Mouse (Mus musculus): ENCODE measurements around the gene Per3. TPM values are rescaled to one million over a fixed set of nuclear protein-coding genes. Genes with fewer than 3 reads are reported as not detected.
A peak's percentile ranks its signal among the peaks of the same experiment; 100 is the strongest.
"Not testable (repeated sequence)": the region's sequence is repeated elsewhere in the genome, so short reads cannot be mapped to it uniquely, and the experiment has no call there.

Gene Per3
- polyA plus RNA-seq, 1 experiment from 2014 or later: 4.1 TPM

DNA sequence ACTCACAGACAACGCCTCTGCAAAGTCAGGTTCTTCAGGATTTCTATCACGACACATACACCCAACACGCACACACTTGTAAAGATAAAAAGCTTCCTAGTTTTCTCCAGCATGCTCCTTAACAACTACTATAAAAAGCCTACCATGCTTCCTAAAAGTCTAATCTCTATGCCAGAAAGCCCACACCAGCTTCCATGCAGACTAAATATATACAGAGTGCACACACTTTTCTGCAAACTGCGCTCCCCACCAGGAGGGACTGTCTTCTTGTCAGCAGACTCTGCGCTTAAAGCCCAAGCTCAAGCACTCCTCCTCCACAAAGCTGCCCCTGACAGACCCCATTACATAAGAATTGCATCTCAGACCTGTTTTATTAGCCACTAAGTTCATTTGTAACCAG is 3.0 kb downstream of the Per3 start:
- H3K4me3 ChIP-seq (replicated peaks; ENCODE audit: low read length): no peak overlapping the region
- no peak overlapping the region for H3K27ac ChIP-seq (ENCODE audit: low read length)
- H3K27me3 ChIP-seq (replicated peaks; ENCODE audit: control insufficient read depth, insufficient read depth, low read length): peaks cover 7% of the 10 kb centered on the region
- H3K9me3 ChIP-seq (ENCODE audit: control insufficient read depth, low read length): no peaks in the 10 kb centered on the region
- peaks cover 12% of the 10 kb centered on the region for H3K4me1 ChIP-seq (replicated peaks; ENCODE audit: control insufficient read depth, insufficient read depth, low read length)
- H3K36me3 ChIP-seq (ENCODE audit: control insufficient read depth, insufficient read depth): no peaks in the 10 kb centered on the region; the same call in 1 of the 2 replicates
- no peak for ATAC-seq
- 81% methylated on average over 5 of the region's 5 CpGs for WGBS
- no peak overlapping the region for H3K9ac ChIP-seq (replicated peaks; ENCODE audit: low read depth, low read length)
- no peak overlapping the region for H3K4me2 ChIP-seq (ENCODE audit: low read length)

DNA sequence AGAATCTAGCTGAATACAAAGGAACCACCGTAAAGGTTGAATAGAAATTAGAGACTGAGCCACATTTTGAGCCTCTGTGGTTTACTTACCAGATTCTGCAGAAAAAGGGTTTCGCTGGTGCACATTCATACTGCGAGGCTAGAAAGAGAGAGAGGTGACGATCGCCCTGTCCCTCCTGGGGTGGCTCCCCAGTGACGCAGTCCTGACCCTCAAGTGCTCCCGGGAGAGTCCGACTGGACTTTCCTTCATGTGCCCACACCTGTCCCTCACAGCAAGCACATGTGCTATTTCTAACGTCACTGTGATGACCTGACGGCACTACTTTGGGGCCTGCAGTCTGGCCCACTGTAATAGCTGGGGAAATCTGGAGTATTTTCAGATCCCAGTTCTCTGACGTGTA is 6.7 kb downstream of the Per3 start:
- 90% methylated on average over 11 of the region's 11 CpGs for WGBS

GRCm38 (mm10) chr4:151036521-151036920 is 7.9 kb downstream of the Per3 start:
- 87% methylated on average over 7 of the region's 7 CpGs for WGBS
- no peaks in the 10 kb centered on the region for H3K36me3 ChIP-seq (ENCODE audit: control insufficient read depth, insufficient read depth)
- no peak overlapping the region for H3K27ac ChIP-seq (ENCODE audit: low read length)
- H3K4me1 ChIP-seq (replicated peaks; ENCODE audit: control insufficient read depth, insufficient read depth, low read length): no peaks in the 10 kb centered on the region
- no peak overlapping the region for H3K4me3 ChIP-seq (replicated peaks; ENCODE audit: low read length)
- H3K4me2 ChIP-seq (ENCODE audit: low read length): no peak overlapping the region
- no peaks in the 10 kb centered on the region for H3K9me3 ChIP-seq (ENCODE audit: control insufficient read depth, low read length)
- H3K9ac ChIP-seq (replicated peaks; ENCODE audit: low read depth, low read length): no peak overlapping the region
- ATAC-seq: no peak
- no peaks in the 10 kb centered on the region for H3K27me3 ChIP-seq (replicated peaks; ENCODE audit: control insufficient read depth, insufficient read depth, low read length)

More for the DNA sequence above, 6.7 kb downstream of the Per3 start:
- Histone ChIP-seq H3K4me3 (replicated peaks; ENCODE audit: low read length) (no peak overlapping the region), H3K4me1 (replicated peaks; ENCODE audit: control insufficient read depth, insufficient read depth, low read length) (no peaks in the 10 kb centered on the region), H3K4me2 (ENCODE audit: low read length) (no peak overlapping the region), H3K27ac (ENCODE audit: low read length) (no peak overlapping the region), H3K27me3 (replicated peaks; ENCODE audit: control insufficient read depth, insufficient read depth, low read length) (no peaks in the 10 kb centered on the region), H3K36me3 (ENCODE audit: control insufficient read depth, insufficient read depth) (no peaks in the 10 kb centered on the region), H3K9ac (replicated peaks; ENCODE audit: low read depth, low read length) (no peak overlapping the region), H3K9me3 (ENCODE audit: control insufficient read depth, low read length) (no peaks in the 10 kb centered on the region)
- no peak for ATAC-seq

DNA sequence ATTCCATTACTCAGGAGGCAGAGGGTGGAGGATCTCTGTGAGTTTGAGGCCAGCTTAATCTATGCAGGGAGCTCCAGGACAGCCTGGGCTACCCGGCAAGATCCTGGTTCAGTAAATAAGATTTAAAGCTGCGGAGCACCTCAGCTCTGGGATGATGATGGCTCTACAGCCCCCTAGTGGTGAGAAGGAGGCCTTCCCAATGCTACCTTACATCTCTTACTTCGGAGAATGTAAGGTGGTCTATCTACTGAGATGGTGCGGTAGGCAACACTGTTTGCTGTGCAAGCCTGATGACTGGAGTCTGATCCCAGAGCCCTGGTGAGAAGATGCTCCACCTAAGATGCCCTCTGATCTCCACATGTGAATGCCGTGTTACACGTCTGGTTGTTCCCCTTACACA is 17.5 kb downstream of the Per3 start:
- no peaks in the 10 kb centered on the region for H3K9me3 ChIP-seq (ENCODE audit: control insufficient read depth, low read length)
- no peak overlapping the region for H3K27ac ChIP-seq (ENCODE audit: low read length)
- 48% methylated on average over 6 of the region's 6 CpGs for WGBS
- no peaks in the 10 kb centered on the region for H3K27me3 ChIP-seq (replicated peaks; ENCODE audit: control insufficient read depth, insufficient read depth, low read length)
- no peak overlapping the region for H3K4me3 ChIP-seq (replicated peaks; ENCODE audit: low read length)
- H3K4me2 ChIP-seq (ENCODE audit: low read length): no peak overlapping the region
- no peak overlapping the region for H3K9ac ChIP-seq (replicated peaks; ENCODE audit: low read depth, low read length)
- peak; percentile 54; the same call in 1 of the 2 replicates for ATAC-seq
- H3K4me1 ChIP-seq (replicated peaks; ENCODE audit: control insufficient read depth, insufficient read depth, low read length): no peaks in the 10 kb centered on the region
- peaks cover 3% of the 10 kb centered on the region; the same call in 1 of the 2 replicates for H3K36me3 ChIP-seq (ENCODE audit: control insufficient read depth, insufficient read depth)

- 92% methylated on average over 9 of the region's 9 CpGs for WGBS
- no peak overlapping the region for H3K4me3 ChIP-seq (replicated peaks; ENCODE audit: low read length)
- H3K9me3 ChIP-seq (ENCODE audit: control insufficient read depth, low read length): no peaks in the 10 kb centered on the region
- H3K27me3 ChIP-seq (replicated peaks; ENCODE audit: control insufficient read depth, insufficient read depth, low read length): no peaks in the 10 kb centered on the region
- H3K9ac ChIP-seq (replicated peaks; ENCODE audit: low read depth, low read length): no peak overlapping the region
- H3K27ac ChIP-seq (ENCODE audit: low read length): no peak overlapping the region
- H3K4me2 ChIP-seq (ENCODE audit: low read length): no peak overlapping the region
- H3K36me3 ChIP-seq (ENCODE audit: control insufficient read depth, insufficient read depth): peaks cover 3% of the 10 kb centered on the region
- ATAC-seq: no peak
- no peaks in the 10 kb centered on the region for H3K4me1 ChIP-seq (replicated peaks; ENCODE audit: control insufficient read depth, insufficient read depth, low read length)
Observed at GRCm38 (mm10) chr4:151024152-151024551, 20.3 kb downstream of the Per3 start.

- WGBS: 92% methylated on average over 1 of the region's 1 CpGs
- H3K4me2 ChIP-seq (ENCODE audit: low read length); H3K9me3 ChIP-seq (ENCODE audit: control insufficient read depth, low read length); H3K27me3 ChIP-seq (replicated peaks; ENCODE audit: control insufficient read depth, insufficient read depth, low read length); H3K4me3 ChIP-seq (replicated peaks; ENCODE audit: low read length); H3K4me1 ChIP-seq (replicated peaks; ENCODE audit: control insufficient read depth, insufficient read depth, low read length); ATAC-seq; H3K9ac ChIP-seq (replicated peaks; ENCODE audit: low read depth, low read length); H3K36me3 ChIP-seq (ENCODE audit: control insufficient read depth, insufficient read depth); H3K27ac ChIP-seq (ENCODE audit: low read length): not testable (repeated sequence)
Observed at GRCm38 (mm10) chr4:151017356-151017755, 27.1 kb downstream of the Per3 start.

GRCm38 (mm10) chr4:151015946-151016345 is 28.5 kb downstream of the Per3 start:
- no peak overlapping the region for H3K4me2 ChIP-seq (ENCODE audit: low read length)
- no peaks in the 10 kb centered on the region for H3K27me3 ChIP-seq (replicated peaks; ENCODE audit: control insufficient read depth, insufficient read depth, low read length)
- no peak overlapping the region for H3K27ac ChIP-seq (ENCODE audit: low read length)
- ATAC-seq: no peak
- no peaks in the 10 kb centered on the region for H3K4me1 ChIP-seq (replicated peaks; ENCODE audit: control insufficient read depth, insufficient read depth, low read length)
- no peaks in the 10 kb centered on the region for H3K36me3 ChIP-seq (ENCODE audit: control insufficient read depth, insufficient read depth)
- H3K9ac ChIP-seq (replicated peaks; ENCODE audit: low read depth, low read length): no peak overlapping the region
- H3K9me3 ChIP-seq (ENCODE audit: control insufficient read depth, low read length): no peaks in the 10 kb centered on the region
- no peak overlapping the region for H3K4me3 ChIP-seq (replicated peaks; ENCODE audit: low read length)
- WGBS: 93% methylated on average over 10 of the region's 10 CpGs

DNA sequence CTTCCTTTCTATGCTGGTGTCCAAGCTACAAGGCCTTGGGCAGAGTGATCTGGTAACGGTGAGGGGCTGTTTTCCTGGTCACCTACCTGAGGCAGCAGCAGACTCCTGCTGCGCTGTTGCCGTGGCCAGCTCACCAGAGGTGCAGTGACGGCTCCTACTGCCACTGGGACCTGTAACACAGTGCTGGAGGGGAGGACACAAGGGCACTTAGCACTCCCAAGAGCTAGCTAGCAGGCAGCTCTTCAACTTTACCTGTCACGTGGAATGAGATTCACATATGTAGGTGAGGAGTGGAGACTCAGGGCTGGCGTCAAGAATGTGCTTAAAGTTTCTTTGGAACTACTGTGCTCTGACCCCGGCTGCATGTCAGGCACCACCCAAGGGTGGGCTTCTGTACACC is 34.1 kb downstream of the Per3 start:
- no peak overlapping the region for H3K27ac ChIP-seq (ENCODE audit: low read length)
- H3K9me3 ChIP-seq (ENCODE audit: control insufficient read depth, low read length): no peaks in the 10 kb centered on the region
- no peaks in the 10 kb centered on the region for H3K4me1 ChIP-seq (replicated peaks; ENCODE audit: control insufficient read depth, insufficient read depth, low read length)
- no peak overlapping the region for H3K4me3 ChIP-seq (replicated peaks; ENCODE audit: low read length)
- WGBS: 87% methylated on average over 7 of the region's 7 CpGs
- no peaks in the 10 kb centered on the region for H3K36me3 ChIP-seq (ENCODE audit: control insufficient read depth, insufficient read depth)
- no peaks in the 10 kb centered on the region for H3K27me3 ChIP-seq (replicated peaks; ENCODE audit: control insufficient read depth, insufficient read depth, low read length)
- no peak for ATAC-seq
- H3K9ac ChIP-seq (replicated peaks; ENCODE audit: low read depth, low read length): no peak overlapping the region
- H3K4me2 ChIP-seq (ENCODE audit: low read length): no peak overlapping the region

DNA sequence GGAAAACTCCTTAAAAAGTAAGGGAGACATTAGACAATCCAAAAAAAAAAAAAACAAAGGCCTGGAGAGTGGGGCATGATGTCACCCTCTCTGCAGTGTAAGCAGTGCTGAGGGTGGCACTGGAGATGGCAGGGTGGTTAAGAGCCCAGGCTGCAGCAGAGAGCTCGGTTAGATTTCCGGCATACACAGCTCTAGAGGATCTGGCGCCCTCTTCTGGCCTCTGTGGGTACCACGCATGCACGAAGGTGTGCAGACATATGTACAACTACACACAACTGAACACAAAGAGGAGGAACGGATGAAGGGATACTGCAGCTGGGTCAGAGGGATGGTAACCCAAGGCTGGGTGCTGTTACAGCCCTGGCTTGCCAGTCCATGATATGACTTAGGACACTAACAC is 37.5 kb downstream of the Per3 start:
- Histone ChIP-seq H3K4me1 (replicated peaks; ENCODE audit: control insufficient read depth, insufficient read depth, low read length) (no peaks in the 10 kb centered on the region), H3K9ac (replicated peaks; ENCODE audit: low read depth, low read length) (no peak overlapping the region), H3K4me2 (ENCODE audit: low read length) (no peak overlapping the region), H3K4me3 (replicated peaks; ENCODE audit: low read length) (no peak overlapping the region), H3K27ac (ENCODE audit: low read length) (no peak overlapping the region), H3K36me3 (ENCODE audit: control insufficient read depth, insufficient read depth) (no peaks in the 10 kb centered on the region), H3K9me3 (ENCODE audit: control insufficient read depth, low read length) (no peaks in the 10 kb centered on the region), H3K27me3 (replicated peaks; ENCODE audit: control insufficient read depth, insufficient read depth, low read length) (no peaks in the 10 kb centered on the region)
- no peak for ATAC-seq
- WGBS: 47% methylated on average over 6 of the region's 6 CpGs

GRCm38 (mm10) chr4:151005656-151006318 is 38.7 kb downstream of the Per3 start:
- ATAC-seq: no peak
- no peaks in the 10 kb centered on the region for H3K36me3 ChIP-seq (ENCODE audit: control insufficient read depth, insufficient read depth)

More at GRCm38 (mm10) chr4:151005656-151006318, 38.7 kb downstream of the Per3 start:
- no peak overlapping the region for H3K4me2 ChIP-seq (ENCODE audit: low read length)
- H3K9ac ChIP-seq (replicated peaks; ENCODE audit: low read depth, low read length): no peak overlapping the region
- no peak overlapping the region for H3K27ac ChIP-seq (ENCODE audit: low read length)
- H3K27me3 ChIP-seq (replicated peaks; ENCODE audit: control insufficient read depth, insufficient read depth, low read length): no peaks in the 10 kb centered on the region
- WGBS: 94% methylated on average over 13 of the region's 13 CpGs
- no peak overlapping the region for H3K4me3 ChIP-seq (replicated peaks; ENCODE audit: low read length)
- H3K9me3 ChIP-seq (ENCODE audit: control insufficient read depth, low read length): no peaks in the 10 kb centered on the region
- H3K4me1 ChIP-seq (replicated peaks; ENCODE audit: control insufficient read depth, insufficient read depth, low read length): no peaks in the 10 kb centered on the region
